Mouse (Mus musculus) myocyte (in vitro differentiated cells): Measurements from ENCODE around the gene 2700081O15Rik.

Experiments used
- POLR2A ChIP-seq: IDR thresholded peaks from one replicate; pipeline ENCODE4 v1.6.1; 2011; ENCODE audit warnings: low read depth, mild to moderate bottlenecking, control low read depth, moderate library complexity; ENCODE audit not compliant: insufficient read length
- REST ChIP-seq: IDR thresholded peaks from one replicate; pipeline ENCODE4 v1.6.1; 2011; ENCODE audit warnings: mild to moderate bottlenecking, control low read depth, moderate library complexity; ENCODE audit not compliant: insufficient read depth, insufficient read length

DNA sequence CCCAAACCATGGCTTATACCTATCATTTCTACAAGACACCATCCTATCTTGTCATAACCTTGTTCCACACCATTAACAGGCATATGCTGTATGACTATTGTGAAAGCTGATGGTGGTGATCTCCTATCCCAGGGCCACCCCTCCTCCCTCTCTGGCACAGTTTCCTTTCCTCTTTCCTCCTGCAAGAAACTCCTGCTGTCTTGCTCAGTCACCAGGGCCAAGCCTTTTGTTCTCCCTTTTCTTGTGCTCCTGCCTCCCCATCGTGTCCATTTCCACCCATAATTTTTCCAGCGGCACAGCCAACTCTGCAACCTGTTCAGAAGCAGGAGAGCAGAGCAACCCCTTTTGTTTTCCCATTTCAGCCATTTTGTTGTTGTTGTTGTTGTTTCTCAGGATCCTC, 31.4 kb upstream of the 2700081O15Rik start:
- TF ChIP-seq REST, result no peak
- TF ChIP-seq POLR2A, result no peak
